Mouse (Mus musculus): Measurements from ENCODE around the gene Plppr2. TPM values are rescaled to one million over a fixed set of nuclear protein-coding genes. Genes with fewer than 3 reads are reported as not detected.

Gene Plppr2
- polyA plus RNA-seq, 1 experiment from 2014 or later = 9.5 TPM

- H3K36me3 ChIP-seq (replicated peaks) = no peaks in the 10 kb centered on the region
- H3K27ac ChIP-seq (replicated peaks) = no peak overlapping the region
- H3K4me1 ChIP-seq = peaks cover 24% of the 10 kb centered on the region
- peaks cover 25% of the 10 kb centered on the region for H3K27me3 ChIP-seq (replicated peaks; ENCODE audit: low read depth, poor library complexity, severe bottlenecking)
- DNase-seq (ENCODE audit: low spot score) = no peak
- WGBS = 86% methylated on average over 4 of the region's 4 CpGs
- no peaks in the 10 kb centered on the region for H3K9me3 ChIP-seq
- peak overlapping the region; percentile 69 for H3K4me3 ChIP-seq
Observed at GRCm38 (mm10) chr9:21937711-21938175, 910 bp downstream of the Plppr2 start.

DNA sequence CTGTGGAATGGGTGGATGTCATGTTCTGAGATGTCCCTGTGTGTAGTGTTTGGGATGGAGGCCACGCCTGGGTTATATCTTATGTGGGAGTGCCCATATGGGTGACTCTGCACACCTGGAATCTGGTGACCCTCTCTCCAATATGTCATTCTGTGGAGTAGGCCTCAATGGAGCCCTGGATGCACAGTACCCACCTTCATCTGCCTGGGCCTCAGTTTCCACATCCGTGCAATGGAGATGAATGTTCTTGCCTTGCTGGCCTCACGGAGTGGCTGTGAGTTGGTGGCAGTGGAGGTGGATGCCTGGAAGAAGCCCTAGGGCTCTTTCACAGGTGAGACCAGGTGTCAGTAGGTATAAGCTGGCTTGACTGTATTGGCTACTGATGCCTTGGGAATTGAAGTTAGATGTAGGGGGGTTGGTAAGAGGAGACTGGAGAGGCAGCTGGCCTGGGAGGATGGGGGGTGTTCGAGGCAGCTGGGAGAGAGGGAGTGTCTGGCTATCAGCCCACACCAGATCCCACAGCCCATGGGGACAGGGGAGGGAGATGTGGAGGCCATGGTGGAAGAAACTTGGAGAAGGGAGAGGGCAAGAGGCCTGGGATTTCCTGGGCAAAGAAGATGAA is 1.5 kb downstream of the Plppr2 start:
- no peak overlapping the region for H3K27ac ChIP-seq (replicated peaks)
- no peaks in the 10 kb centered on the region for H3K9me3 ChIP-seq
- peaks cover 24% of the 10 kb centered on the region for H3K27me3 ChIP-seq (replicated peaks; ENCODE audit: low read depth, poor library complexity, severe bottlenecking)
- no peaks in the 10 kb centered on the region for H3K36me3 ChIP-seq (replicated peaks)
- DNase-seq (ENCODE audit: low spot score) = no peak
- H3K4me3 ChIP-seq = no peak overlapping the region
- H3K4me1 ChIP-seq = peaks cover 24% of the 10 kb centered on the region
- WGBS = 84% methylated on average over 4 of the region's 4 CpGs

- Histone ChIP-seq H3K4me1 (peaks cover 22% of the 10 kb centered on the region), H3K9me3 (no peaks in the 10 kb centered on the region), H3K4me3 (no peak overlapping the region), H3K27ac (replicated peaks) (no peak overlapping the region), H3K27me3 (replicated peaks; ENCODE audit: low read depth, poor library complexity, severe bottlenecking) (peaks cover 46% of the 10 kb centered on the region), H3K36me3 (replicated peaks) (no peaks in the 10 kb centered on the region)
- DNase-seq (ENCODE audit: low spot score) = no peak
- WGBS = 77% methylated on average over 12 of the region's 12 CpGs
Observed at GRCm38 (mm10) chr9:21943046-21943445, 6.2 kb downstream of the Plppr2 start.

DNA sequence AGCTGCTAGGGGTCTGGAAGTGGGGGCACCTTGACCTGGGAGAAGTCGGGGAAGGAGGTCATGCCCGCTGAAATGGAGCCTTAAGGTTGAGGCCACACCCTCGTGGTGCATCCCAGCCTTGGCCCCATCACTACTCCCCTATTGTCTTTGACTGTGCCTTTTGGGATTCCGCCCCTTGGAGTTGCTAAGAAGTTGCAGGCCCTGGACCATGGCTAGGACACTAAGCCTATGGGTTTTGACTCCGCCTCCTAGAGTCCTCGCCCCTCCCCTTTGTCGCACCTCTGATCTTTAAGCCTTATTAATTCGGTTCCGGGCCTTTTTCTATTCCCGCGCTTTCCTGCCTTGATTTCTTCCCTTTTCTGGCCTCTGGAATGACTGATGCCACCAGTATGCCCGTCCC is 6.8 kb downstream of the Plppr2 start:
- Histone ChIP-seq H3K27me3 (replicated peaks; ENCODE audit: low read depth, poor library complexity, severe bottlenecking) (peaks cover 48% of the 10 kb centered on the region), H3K4me1 (peaks cover 17% of the 10 kb centered on the region), H3K27ac (replicated peaks) (no peak overlapping the region), H3K36me3 (replicated peaks) (no peaks in the 10 kb centered on the region), H3K9me3 (no peaks in the 10 kb centered on the region), H3K4me3 (no peak overlapping the region)
- 53% methylated on average over 12 of the region's 12 CpGs for WGBS
- no peak for DNase-seq (ENCODE audit: low spot score)

DNA sequence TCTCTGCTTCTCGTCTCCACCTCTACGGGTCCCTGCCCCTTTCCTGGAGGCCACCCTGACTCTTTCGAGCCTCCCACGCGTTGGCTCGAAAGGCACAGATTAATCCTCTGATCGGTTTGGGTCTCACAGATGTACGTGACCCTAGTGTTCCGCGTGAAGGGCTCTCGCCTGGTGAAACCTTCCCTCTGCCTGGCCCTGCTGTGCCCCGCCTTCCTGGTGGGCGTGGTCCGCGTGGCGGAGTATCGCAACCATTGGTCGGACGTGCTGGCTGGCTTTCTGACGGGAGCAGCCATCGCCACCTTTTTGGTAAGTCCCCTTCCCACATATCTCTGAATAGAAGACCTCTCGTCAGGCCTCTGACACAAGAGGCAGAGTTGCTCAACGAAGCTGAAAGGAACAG is 7.4 kb downstream of the Plppr2 start:
- 25% methylated on average over 23 of the region's 23 CpGs for WGBS
- no peaks in the 10 kb centered on the region for H3K9me3 ChIP-seq
- peaks cover 17% of the 10 kb centered on the region for H3K4me1 ChIP-seq
- H3K4me3 ChIP-seq = no peak overlapping the region
- no peaks in the 10 kb centered on the region for H3K36me3 ChIP-seq (replicated peaks)
- no peak overlapping the region for H3K27ac ChIP-seq (replicated peaks)
- DNase-seq (ENCODE audit: low spot score) = peak; percentile 50
- peaks cover 53% of the 10 kb centered on the region for H3K27me3 ChIP-seq (replicated peaks; ENCODE audit: low read depth, poor library complexity, severe bottlenecking)

DNA sequence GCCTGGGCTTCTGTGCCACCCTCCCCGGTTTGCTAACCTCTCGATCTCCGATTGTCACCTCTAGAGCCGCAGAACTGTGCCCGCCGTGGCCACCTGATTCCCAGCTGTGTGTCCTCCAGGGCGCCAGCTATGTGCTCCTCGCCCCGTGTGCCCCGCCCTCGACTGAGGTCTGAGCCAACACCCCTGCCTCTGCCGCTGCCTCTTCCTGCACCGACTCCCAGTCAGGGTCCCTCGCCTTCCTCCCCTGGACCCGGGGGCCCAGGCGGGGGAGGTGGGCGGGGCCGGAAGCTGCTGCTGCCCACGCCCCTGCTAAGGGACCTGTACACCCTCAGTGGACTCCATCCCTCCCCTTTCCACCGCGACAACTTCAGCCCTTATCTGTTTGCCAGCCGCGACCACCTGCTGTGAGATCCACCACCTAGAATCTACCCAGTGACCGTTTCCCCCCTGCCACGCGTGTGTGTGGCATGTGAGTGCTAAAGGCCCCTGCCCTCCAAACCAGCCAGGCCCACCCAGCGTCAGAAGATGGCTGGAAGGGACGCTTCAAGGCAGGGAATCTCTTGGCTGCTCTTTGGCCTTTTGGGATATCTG is 10.8 kb downstream of the Plppr2 start:
- Histone ChIP-seq H3K27me3 (replicated peaks; ENCODE audit: low read depth, poor library complexity, severe bottlenecking) (peaks cover 53% of the 10 kb centered on the region), H3K36me3 (replicated peaks) (no peaks in the 10 kb centered on the region), H3K9me3 (no peaks in the 10 kb centered on the region), H3K27ac (replicated peaks) (no peak overlapping the region; the same call in 1 of the 2 replicates), H3K4me3 (peak overlapping the region; percentile 44), H3K4me1 (peaks cover 17% of the 10 kb centered on the region)
- DNase-seq (ENCODE audit: low spot score) = no peak
- WGBS = 4% methylated on average over 28 of the region's 28 CpGs

GRCm38 (mm10) chr9:21948146-21948545 is 11.3 kb downstream of the Plppr2 start:
- 58% methylated on average over 8 of the region's 8 CpGs for WGBS
- Histone ChIP-seq H3K27ac (replicated peaks) (no peak overlapping the region), H3K4me3 (no peak overlapping the region), H3K4me1 (peaks cover 17% of the 10 kb centered on the region), H3K36me3 (replicated peaks) (no peaks in the 10 kb centered on the region), H3K27me3 (replicated peaks; ENCODE audit: low read depth, poor library complexity, severe bottlenecking) (peaks cover 53% of the 10 kb centered on the region), H3K9me3 (no peaks in the 10 kb centered on the region)
- no peak for DNase-seq (ENCODE audit: low spot score)

- Histone ChIP-seq H3K36me3 (replicated peaks) (no peaks in the 10 kb centered on the region), H3K27me3 (replicated peaks; ENCODE audit: low read depth, poor library complexity, severe bottlenecking) (peaks cover 46% of the 10 kb centered on the region), H3K4me1 (peaks cover 20% of the 10 kb centered on the region), H3K4me3 (no peak overlapping the region), H3K9me3 (no peaks in the 10 kb centered on the region), H3K27ac (replicated peaks) (no peak overlapping the region)
- no peak for DNase-seq (ENCODE audit: low spot score)
- WGBS = 64% methylated on average over 6 of the region's 6 CpGs
Observed at GRCm38 (mm10) chr9:21948790-21949189, 12.0 kb downstream of the Plppr2 start.

GRCm38 (mm10) chr9:21950322-21950721 is 13.5 kb downstream of the Plppr2 start:
- peak; percentile 87 for DNase-seq (ENCODE audit: low spot score)
- no peaks in the 10 kb centered on the region for H3K36me3 ChIP-seq (replicated peaks)
- peaks cover 38% of the 10 kb centered on the region for H3K27me3 ChIP-seq (replicated peaks; ENCODE audit: low read depth, poor library complexity, severe bottlenecking)
- WGBS = 15% methylated on average over 11 of the region's 11 CpGs
- H3K27ac ChIP-seq (replicated peaks) = no peak overlapping the region
- no peak overlapping the region for H3K4me3 ChIP-seq
- H3K9me3 ChIP-seq = no peaks in the 10 kb centered on the region
- H3K4me1 ChIP-seq = peaks cover 18% of the 10 kb centered on the region

- peaks cover 22% of the 10 kb centered on the region for H3K27me3 ChIP-seq (replicated peaks; ENCODE audit: low read depth, poor library complexity, severe bottlenecking)
- no peaks in the 10 kb centered on the region for H3K36me3 ChIP-seq (replicated peaks)
- DNase-seq (ENCODE audit: low spot score) = no peak
- 84% methylated on average over 3 of the region's 3 CpGs for WGBS
- no peak overlapping the region for H3K4me3 ChIP-seq
- H3K4me1 ChIP-seq = peaks cover 23% of the 10 kb centered on the region
- no peak overlapping the region for H3K27ac ChIP-seq (replicated peaks)
- H3K9me3 ChIP-seq = no peaks in the 10 kb centered on the region
Observed at GRCm38 (mm10) chr9:21951977-21952376, 15.1 kb downstream of the Plppr2 start.

- WGBS = 20% methylated on average over 3 of the region's 3 CpGs
- Histone ChIP-seq H3K4me1 (peaks cover 13% of the 10 kb centered on the region), H3K36me3 (replicated peaks) (no peaks in the 10 kb centered on the region), H3K27ac (replicated peaks) (no peak overlapping the region), H3K9me3 (no peaks in the 10 kb centered on the region), H3K4me3 (no peak overlapping the region), H3K27me3 (replicated peaks; ENCODE audit: low read depth, poor library complexity, severe bottlenecking) (peaks cover 6% of the 10 kb centered on the region)
- no peak for DNase-seq (ENCODE audit: low spot score)
Observed at GRCm38 (mm10) chr9:21953600-21953999, 16.8 kb downstream of the Plppr2 start.

GRCm38 (mm10) chr9:21954635-21955034 is 17.8 kb downstream of the Plppr2 start:
- WGBS = 89% methylated on average over 3 of the region's 3 CpGs
- no peak for DNase-seq (ENCODE audit: low spot score)
- Histone ChIP-seq H3K4me1 (peaks cover 13% of the 10 kb centered on the region), H3K9me3 (no peaks in the 10 kb centered on the region), H3K36me3 (replicated peaks) (0 out of 2 replicates have a peak, but pooled peaks cover 6% of the 10 kb centered on the region), H3K27me3 (replicated peaks; ENCODE audit: low read depth, poor library complexity, severe bottlenecking) (peaks cover 10% of the 10 kb centered on the region), H3K4me3 (peak overlapping the region; percentile 76), H3K27ac (replicated peaks) (no peak overlapping the region)

DNA sequence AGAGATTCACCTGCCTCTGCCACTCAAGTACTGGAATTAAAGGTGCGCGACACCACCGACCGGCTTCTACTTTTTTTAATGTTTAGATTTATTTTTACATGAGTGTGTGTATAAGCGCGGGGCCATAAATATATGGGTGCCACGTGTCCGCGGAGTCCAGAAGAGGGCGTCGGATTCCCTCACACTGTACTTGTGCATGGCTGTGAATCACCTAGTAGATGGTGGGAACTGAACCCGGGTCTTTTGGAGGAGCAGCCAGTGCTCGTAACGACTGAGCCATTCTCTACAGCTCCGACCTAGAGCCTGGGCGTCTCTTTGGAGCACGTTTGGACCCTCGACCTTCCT is 18.4 kb downstream of the Plppr2 start:
- Histone ChIP-seq H3K4me1 (peaks cover 14% of the 10 kb centered on the region), H3K36me3 (replicated peaks) (0 out of 2 replicates have a peak, but pooled peaks cover 6% of the 10 kb centered on the region), H3K27ac (replicated peaks) (peak overlapping the region; percentile 96), H3K9me3 (no peaks in the 10 kb centered on the region), H3K4me3 (peak overlapping the region; percentile 76), H3K27me3 (replicated peaks; ENCODE audit: low read depth, poor library complexity, severe bottlenecking) (peaks cover 16% of the 10 kb centered on the region)
- 2% methylated on average over 18 of the region's 18 CpGs for WGBS
- no peak for DNase-seq (ENCODE audit: low spot score)
